ENCODE assay signal across 8 mouse cellular contexts in genomic region chr11:61305377-61305776, GRCm38 (mm10). TPM values are rescaled to one million over a fixed set of nuclear protein-coding genes. Genes with fewer than 3 reads are reported as not detected.
DNase-seq lines count a peak whose midpoint lies in the region; ATAC-seq lines count a peak whose summit lies in the region.

No protein-coding gene starts in this region.

- H3K9me3 ChIP-seq in heart, embryonic 12.5 days (replicated peaks), result peaks cover 9% of the 10 kb centered on the region

- peaks cover 11% of the 10 kb centered on the region for H3K4me1 ChIP-seq in heart, embryonic 12.5 days (replicated peaks)

- no peaks in the 10 kb centered on the region for H3K27me3 ChIP-seq in heart, embryonic 12.5 days (replicated peaks)

- peak; percentile 42 for DNase-seq in heart, adult 8-10 months (ENCODE audit: low spot score)
- DNase-seq in CD4-positive helper T cell, adult 2 months (ENCODE audit: low read depth, low spot score), result peak; percentile 63
- DNase-seq in adrenal gland, postnatal 36 days, result peak; percentile 31 to 45
- peak; percentile 53 to 83 for DNase-seq in kidney, postnatal 25 days
- DNase-seq in skeletal muscle tissue, adult 2 months (ENCODE audit: low read depth, low spot score), result peak; percentile 34
- no peak for DNase-seq in urinary bladder, postnatal 4 days (ENCODE audit: low spot score in 2 of 2)

- ATAC-seq in heart, embryonic 12.5 days (ENCODE audit: insufficient number of reproducible peaks, low FRiP score), result no peak
- ATAC-seq in inflammation-experienced regulatory T-cells, adult 6 months, result no peak

- H3K27ac ChIP-seq in heart, embryonic 12.5 days (ENCODE audit: poor library complexity, severe bottlenecking), result no peak overlapping the region

- no peak overlapping the region for H3K9ac ChIP-seq in heart, embryonic 12.5 days

- 80% methylated on average over 4 of the region's 4 CpGs for WGBS in heart, embryonic 12.5 days

- H3K4me3 ChIP-seq in heart, embryonic 12.5 days, result no peak overlapping the region

- no peak overlapping the region for H3K4me2 ChIP-seq in heart, embryonic 12.5 days

- no peaks in the 10 kb centered on the region for H3K36me3 ChIP-seq in heart, embryonic 12.5 days

RNA-seq across cellular contexts. Expression of gene Slc47a2, which starts 37.3 kb away (rescaled TPM):
- total RNA-seq in heart, adult 8-10 months (2022), result under 1 TPM in 3 of 4 experiments, not detected in 1; 0.09 to 0.14 (median 0.13) TPM
- not detected in 2 replicates for polyA plus RNA-seq in heart, embryonic 12.5 days (2016; fragmentation: Nextera tagmentation; extraction: Ambion mirVana)
- total RNA-seq in adrenal gland, postnatal 36 days (2021), result not detected
- not detected for polyA plus RNA-seq in inflammation-experienced regulatory T-cells, adult 6 months (2017; shearing (Covaris generic))

RNA-seq across cellular contexts. Expression of gene Aldh3a2, which starts 38.1 kb away (rescaled TPM):
- 10 to 100 TPM; 32.4 to 40.9 (median 34.3) TPM for total RNA-seq in heart, adult 8-10 months (2022)
- 32.0 and 33.1 TPM in 2 replicates for polyA plus RNA-seq in heart, embryonic 12.5 days (2016; fragmentation: Nextera tagmentation; extraction: Ambion mirVana)
- total RNA-seq in adrenal gland, postnatal 36 days (2021), result 10 to 100 TPM; 46.1 to 63.7 TPM
- 10 to 100 TPM; 36.1 to 44.6 (median 42.1) TPM for polyA plus RNA-seq in inflammation-experienced regulatory T-cells, adult 6 months (2017; shearing (Covaris generic))

Comparison
In these comparisons a context has a peak if more than half of its experiments do, and no peak if none do; other contexts are left out.
1. DNase-seq: peak in heart, adult 8-10 months (single experiment), CD4-positive helper T cell, adult 2 months (single experiment), adrenal gland, postnatal 36 days (2 of 2), kidney, postnatal 25 days (2 of 2) and skeletal muscle tissue, adult 2 months (single experiment); none in urinary bladder, postnatal 4 days (0 of 2).